ENCODE assay signal across 8 mouse cellular contexts in the genomic region with DNA sequence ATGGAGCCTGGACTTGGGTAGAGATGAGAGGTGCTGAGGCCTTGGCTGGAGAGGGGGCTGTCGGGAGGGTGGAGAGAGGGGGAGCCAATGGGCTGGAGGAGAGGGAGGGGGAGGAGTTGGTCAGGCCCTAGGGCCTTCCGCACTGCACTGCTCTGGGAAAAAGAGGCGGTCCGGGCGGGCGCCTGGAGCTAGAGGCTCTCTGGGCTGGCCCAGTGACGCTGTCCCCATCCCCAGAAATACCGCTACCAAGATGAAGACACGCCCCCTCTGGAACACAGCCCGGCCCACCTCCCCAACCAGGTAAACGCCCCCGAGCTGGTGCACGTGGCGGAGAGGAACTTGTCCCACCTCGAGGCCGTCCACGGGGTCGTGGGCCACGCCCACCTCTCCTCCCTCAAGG. TPM values are rescaled to one million over a fixed set of nuclear protein-coding genes. Genes with fewer than 3 reads are reported as not detected.
DNase-seq lines count a peak whose midpoint lies in the region; ATAC-seq and TF ChIP-seq lines count a peak whose summit lies in the region.

No protein-coding gene starts in this region.

- ATAC-seq in G1E (ENCODE audit: extremely low read depth, insufficient number of reproducible peaks, low FRiP score, poor library complexity, severe bottlenecking) = no peak
- no peak for ATAC-seq in forebrain, embryonic 16.5 days
- ATAC-seq in hindbrain, embryonic 12.5 days (ENCODE audit: low FRiP score) = no peak
- peak; percentile 52 for ATAC-seq in liver, embryonic 16.5 days (ENCODE audit: low read depth)

- WGBS in forebrain, embryonic 16.5 days = 0% methylated on average over 18 of the region's 19 CpGs
- WGBS in hindbrain, embryonic 12.5 days = 0% methylated on average over 17 of the region's 19 CpGs
- WGBS in liver, embryonic 16.5 days (ENCODE audit: insufficient replicate concordance) = 39% methylated on average over 19 of the region's 19 CpGs
- WGBS in small intestine, adult 2 months = 20% methylated on average over 19 of the region's 19 CpGs

- TF ChIP-seq POLR2A in brain, embryonic 14.5 days (IDR thresholded peaks at IDR 0.05; ENCODE audit: borderline replicate concordance, extremely low read depth, insufficient read depth, insufficient read length, poor library complexity, severe bottlenecking) = no peak
- no peak for TF ChIP-seq POLR2A in small intestine, adult 2 months (IDR thresholded peaks at IDR 0.05; ENCODE audit: low read depth, low read length)

- H3K9ac ChIP-seq in forebrain, embryonic 16.5 days (replicated peaks; ENCODE audit: low read depth, low read length) = peak overlapping the region; percentile 4; the same call in 1 of the 2 replicates
- H3K9ac ChIP-seq in hindbrain, embryonic 12.5 days = peak overlapping the region; percentile 59
- no peak overlapping the region for H3K9ac ChIP-seq in liver, embryonic 16.5 days (ENCODE audit: low read depth, low read length)

- peaks cover 38% of the 10 kb centered on the region for H3K4me1 ChIP-seq in G1E (ENCODE audit: insufficient read depth, low read depth, low read length)
- H3K4me1 ChIP-seq in forebrain, embryonic 16.5 days (replicated peaks; ENCODE audit: control insufficient read depth, insufficient read depth, low read length) = peaks cover 93% of the 10 kb centered on the region
- H3K4me1 ChIP-seq in hindbrain, embryonic 12.5 days = peaks cover 91% of the 10 kb centered on the region
- H3K4me1 ChIP-seq in liver, embryonic 16.5 days (ENCODE audit: control insufficient read depth, low read depth, low read length) = peaks cover 11% of the 10 kb centered on the region
- H3K4me1 ChIP-seq in small intestine, adult 2 months (ENCODE audit: control insufficient read depth, insufficient read depth, insufficient read length, low read length) = peaks cover 10% of the 10 kb centered on the region

- peaks cover 67% of the 10 kb centered on the region for H3K27me3 ChIP-seq in G1E (ENCODE audit: insufficient read depth, low read length)
- H3K27me3 ChIP-seq in forebrain, embryonic 16.5 days (replicated peaks; ENCODE audit: control insufficient read depth, insufficient read depth, low read length) = no peaks in the 10 kb centered on the region
- no peaks in the 10 kb centered on the region for H3K27me3 ChIP-seq in hindbrain, embryonic 12.5 days
- peaks cover 36% of the 10 kb centered on the region for H3K27me3 ChIP-seq in liver, embryonic 16.5 days (ENCODE audit: control insufficient read depth, insufficient read depth, low read depth, low read length)
- peaks cover 15% of the 10 kb centered on the region for H3K27me3 ChIP-seq in small intestine, adult 2 months (ENCODE audit: control insufficient read depth, insufficient read depth, low read length)

- H3K4me2 ChIP-seq in forebrain, embryonic 16.5 days (ENCODE audit: low read length) = peak overlapping the region; percentile 48
- H3K4me2 ChIP-seq in hindbrain, embryonic 12.5 days (replicated peaks) = peak overlapping the region; percentile 64
- H3K4me2 ChIP-seq in liver, embryonic 16.5 days (ENCODE audit: low read depth, low read length) = peak overlapping the region; percentile 15; the same call in 1 of the 2 replicates

- no peaks in the 10 kb centered on the region for H3K9me3 ChIP-seq in G1E (replicated peaks)
- H3K9me3 ChIP-seq in forebrain, embryonic 16.5 days (ENCODE audit: control insufficient read depth, low read length) = no peaks in the 10 kb centered on the region
- no peaks in the 10 kb centered on the region for H3K9me3 ChIP-seq in hindbrain, embryonic 12.5 days (replicated peaks)
- no peaks in the 10 kb centered on the region for H3K9me3 ChIP-seq in liver, embryonic 16.5 days (replicated peaks; ENCODE audit: control insufficient read depth, low read length)

- TF ChIP-seq CTCF in G1E (IDR thresholded peaks at IDR 0.05; ENCODE audit: low read depth, low read length) = no peak
- TF ChIP-seq CTCF in brain, embryonic 14.5 days (IDR thresholded peaks at IDR 0.05; ENCODE audit: borderline replicate concordance, extremely low read depth, insufficient read depth, insufficient read length) = no peak
- no peak for TF ChIP-seq CTCF in small intestine, adult 2 months (IDR thresholded peaks at IDR 0.05; ENCODE audit: extremely low read depth, insufficient read length, insufficient replicate concordance, low read depth, low read length)

- H3K27ac ChIP-seq in forebrain, embryonic 16.5 days (ENCODE audit: low read length) = peak overlapping the region; percentile 96
- H3K27ac ChIP-seq in hindbrain, embryonic 12.5 days = peak overlapping the region; percentile 98
- no peak overlapping the region for H3K27ac ChIP-seq in liver, embryonic 16.5 days (ENCODE audit: low read length)
- no peak overlapping the region for H3K27ac ChIP-seq in small intestine, adult 2 months (ENCODE audit: insufficient read depth, low read depth, low read length)

- H3K4me3 ChIP-seq in G1E (ENCODE audit: low read depth, low read length) = peak overlapping the region; percentile 36; the same call in 1 of the 2 replicates
- H3K4me3 ChIP-seq in forebrain, embryonic 16.5 days (replicated peaks; ENCODE audit: low read length) = 0 out of 2 replicates have a peak overlapping the region, but pooled peaks have one; percentile 21
- peak overlapping the region; percentile 30 for H3K4me3 ChIP-seq in hindbrain, embryonic 12.5 days
- no peak overlapping the region for H3K4me3 ChIP-seq in liver, embryonic 16.5 days (ENCODE audit: low read depth, low read length)
- H3K4me3 ChIP-seq in small intestine, adult 2 months (ENCODE audit: low read depth, low read length) = peak overlapping the region; percentile 32

- peaks cover 12% of the 10 kb centered on the region for H3K36me3 ChIP-seq in G1E (replicated peaks)
- H3K36me3 ChIP-seq in forebrain, embryonic 16.5 days (ENCODE audit: control insufficient read depth, insufficient read depth) = peaks cover 7% of the 10 kb centered on the region
- peaks cover 11% of the 10 kb centered on the region for H3K36me3 ChIP-seq in hindbrain, embryonic 12.5 days
- H3K36me3 ChIP-seq in liver, embryonic 16.5 days (ENCODE audit: control insufficient read depth, insufficient read depth) = no peaks in the 10 kb centered on the region
- H3K36me3 ChIP-seq in small intestine, adult 2 months (ENCODE audit: control insufficient read depth, insufficient read depth, low read length) = no peaks in the 10 kb centered on the region

- DNase-seq in G1E (ENCODE audit: low spot score) = no peak
- DNase-seq in brain, embryonic 14.5 days (ENCODE audit: low read depth) = peak; percentile 73
- DNase-seq in layer of hippocampus, postnatal 14 days (ENCODE audit: low spot score in 2 of 2) = no peak
- no peak for DNase-seq in urinary bladder, postnatal 25 days (ENCODE audit: low spot score)

RNA-seq across cellular contexts. Expression of a gene that starts 9.9 kb away (rescaled TPM):
- 10.9 and 14.0 TPM in 2 replicates for total RNA-seq in G1E (2014; fragmentation: Nextera tagmentation)
- 1.1 and 2.2 TPM in 2 replicates for total RNA-seq in G1E (2017)
- 8.8 and 12.1 TPM in 2 replicates for polyA plus RNA-seq in G1E (2012)
- 231 and 306 TPM in 2 replicates for polyA plus RNA-seq in brain, embryonic 14.5 days (2012; rRNA removed)
- polyA plus RNA-seq in forebrain, embryonic 16.5 days (2015; fragmentation: Nextera tagmentation; extraction: Ambion mirVana) = 25.6 and 32.7 TPM in 2 replicates
- polyA plus RNA-seq in hindbrain, embryonic 12.5 days (2016; fragmentation: Nextera tagmentation; extraction: Ambion mirVana) = 23.0 and 28.5 TPM in 2 replicates
- 0.40 and 0.53 TPM in 2 replicates for polyA plus RNA-seq in liver, embryonic 16.5 days (2015; fragmentation: Nextera tagmentation; extraction: Ambion mirVana)
- 5.3 and 5.5 TPM in 2 replicates for polyA plus RNA-seq in small intestine, adult 2 months (2012; rRNA removed)
- total RNA-seq in layer of hippocampus, postnatal 14 days (2021) = 100 to 1,000 TPM; 845 to 900 TPM

RNA-seq across cellular contexts. Expression of a gene that starts 11.5 kb away (rescaled TPM):
- total RNA-seq in G1E (2014; fragmentation: Nextera tagmentation) = 16.3 and 21.7 TPM in 2 replicates
- 31.1 and 31.7 TPM in 2 replicates for total RNA-seq in G1E (2017)
- polyA plus RNA-seq in G1E (2012) = 16.3 and 21.0 TPM in 2 replicates
- 36.0 and 43.9 TPM in 2 replicates for polyA plus RNA-seq in brain, embryonic 14.5 days (2012; rRNA removed)
- polyA plus RNA-seq in forebrain, embryonic 16.5 days (2015; fragmentation: Nextera tagmentation; extraction: Ambion mirVana) = 60.2 and 60.6 TPM in 2 replicates
- 59.8 and 61.9 TPM in 2 replicates for polyA plus RNA-seq in hindbrain, embryonic 12.5 days (2016; fragmentation: Nextera tagmentation; extraction: Ambion mirVana)
- 127 and 138 TPM in 2 replicates for polyA plus RNA-seq in liver, embryonic 16.5 days (2015; fragmentation: Nextera tagmentation; extraction: Ambion mirVana)
- 65.6 and 109 TPM in 2 replicates for polyA plus RNA-seq in small intestine, adult 2 months (2012; rRNA removed)
- total RNA-seq in layer of hippocampus, postnatal 14 days (2021) = 10 to 100 TPM; 62.3 to 69.2 TPM

RNA-seq across cellular contexts. Expression of a gene that starts 26.3 kb away (rescaled TPM):
- total RNA-seq in G1E (2014; fragmentation: Nextera tagmentation) = 32.7 and 39.8 TPM in 2 replicates
- 44.8 and 49.6 TPM in 2 replicates for total RNA-seq in G1E (2017)
- polyA plus RNA-seq in G1E (2012) = 66.5 and 71.8 TPM in 2 replicates
- polyA plus RNA-seq in brain, embryonic 14.5 days (2012; rRNA removed) = 36.8 and 45.7 TPM in 2 replicates
- 34.6 and 34.7 TPM in 2 replicates for polyA plus RNA-seq in forebrain, embryonic 16.5 days (2015; fragmentation: Nextera tagmentation; extraction: Ambion mirVana)
- polyA plus RNA-seq in hindbrain, embryonic 12.5 days (2016; fragmentation: Nextera tagmentation; extraction: Ambion mirVana) = 45.9 and 46.4 TPM in 2 replicates
- polyA plus RNA-seq in liver, embryonic 16.5 days (2015; fragmentation: Nextera tagmentation; extraction: Ambion mirVana) = 4.4 and 5.1 TPM in 2 replicates
- 5.2 and 7.4 TPM in 2 replicates for polyA plus RNA-seq in small intestine, adult 2 months (2012; rRNA removed)
- 10 to 100 TPM; 29.3 to 29.7 TPM for total RNA-seq in layer of hippocampus, postnatal 14 days (2021)

RNA-seq across cellular contexts. Expression of a gene that starts 27.2 kb away (rescaled TPM):
- not detected in 2 replicates for total RNA-seq in G1E (2014; fragmentation: Nextera tagmentation)
- not detected in 2 replicates for total RNA-seq in G1E (2017)
- not detected in 2 replicates for polyA plus RNA-seq in G1E (2012)
- 1.2 and 1.8 TPM in 2 replicates for polyA plus RNA-seq in brain, embryonic 14.5 days (2012; rRNA removed)
- 1.5 and 2.0 TPM in 2 replicates for polyA plus RNA-seq in forebrain, embryonic 16.5 days (2015; fragmentation: Nextera tagmentation; extraction: Ambion mirVana)
- 0.56 and 0.89 TPM in 2 replicates for polyA plus RNA-seq in hindbrain, embryonic 12.5 days (2016; fragmentation: Nextera tagmentation; extraction: Ambion mirVana)
- polyA plus RNA-seq in liver, embryonic 16.5 days (2015; fragmentation: Nextera tagmentation; extraction: Ambion mirVana) = 5.0 and 6.0 TPM in 2 replicates
- not detected in 2 replicates for polyA plus RNA-seq in small intestine, adult 2 months (2012; rRNA removed)
- 1 to 10 TPM in 1 of 2 experiments, under 1 TPM in 1; 0.88 to 1.0 TPM for total RNA-seq in layer of hippocampus, postnatal 14 days (2021)

RNA-seq across cellular contexts. Expression of a gene that starts 31.1 kb away (rescaled TPM):
- total RNA-seq in G1E (2014; fragmentation: Nextera tagmentation) (47.0 and 56.4 TPM in 2 replicates), G1E (2017) (84.0 and 84.4 TPM in 2 replicates)
- polyA plus RNA-seq in G1E (2012) = 92.1 and 95.5 TPM in 2 replicates
- 49.2 and 54.9 TPM in 2 replicates for polyA plus RNA-seq in brain, embryonic 14.5 days (2012; rRNA removed)
- polyA plus RNA-seq in forebrain, embryonic 16.5 days (2015; fragmentation: Nextera tagmentation; extraction: Ambion mirVana) = 63.7 and 66.8 TPM in 2 replicates
- 87.8 and 96.2 TPM in 2 replicates for polyA plus RNA-seq in hindbrain, embryonic 12.5 days (2016; fragmentation: Nextera tagmentation; extraction: Ambion mirVana)
- 17.5 and 18.2 TPM in 2 replicates for polyA plus RNA-seq in liver, embryonic 16.5 days (2015; fragmentation: Nextera tagmentation; extraction: Ambion mirVana)
- 5.7 and 12.4 TPM in 2 replicates for polyA plus RNA-seq in small intestine, adult 2 months (2012; rRNA removed)
- total RNA-seq in layer of hippocampus, postnatal 14 days (2021) = 10 to 100 TPM; 38.0 to 40.0 TPM

Comparison
In these comparisons a context has a peak if more than half of its experiments do, and no peak if none do; other contexts are left out.
1. H3K27ac ChIP-seq: peak in forebrain, embryonic 16.5 days (single experiment) and hindbrain, embryonic 12.5 days (single experiment); none in liver, embryonic 16.5 days (single experiment) and small intestine, adult 2 months (single experiment).
2. Peak in every context shown above with its lines, with median percentiles within 50 percentile points of each other: H3K4me2 ChIP-seq.